Mouse (Mus musculus) lung, embryonic 14.5 days (tissue): ENCODE measurements around the gene Dnajc13. TPM values are rescaled to one million over a fixed set of nuclear protein-coding genes. Genes with fewer than 3 reads are reported as not detected.

ENCODE experiments used
- ATAC-seq: fragments of 200-750 bp; cut with Nextera tagmentation; 2 replicates; pipeline ENCODE4 v1.8.0; 2017; ENCODE audit warnings: mild to moderate bottlenecking, moderate TSS enrichment, moderate library complexity; ENCODE audit not compliant: insufficient read depth
- DNase-seq: peaks from one replicate; pipeline ENCODE4 v3.0.0-alpha.2; 2015
- H3K27ac ChIP-seq: fragments of 300-500 bp; sonication (generic); 2 replicates; pipeline ENCODE4 v1.5.1; 2014; ENCODE audit warnings: low read depth, mild to moderate bottlenecking, moderate library complexity
- H3K27me3 ChIP-seq: fragments of 300-500 bp; sonication (generic); 2 replicates; pipeline ENCODE4 v1.6.1; 2014; ENCODE audit warnings: low read length, control low read depth; ENCODE audit not compliant: insufficient read depth
- H3K36me3 ChIP-seq: fragments of 300-500 bp; sonication (generic); 2 replicates; pipeline ENCODE4 v1.6.1; 2014; ENCODE audit warnings: control low read depth; ENCODE audit not compliant: insufficient read depth
- H3K4me1 ChIP-seq: fragments of 300-500 bp; sonication (generic); 2 replicates; pipeline ENCODE4 v1.6.1; 2014; ENCODE audit warnings: antibody characterized with exemption, control low read depth; ENCODE audit not compliant: insufficient read depth
- H3K4me2 ChIP-seq: fragments of 300-500 bp; sonication (generic); 2 replicates; pipeline ENCODE4 v1.6.1; 2014; ENCODE audit warnings: mild to moderate bottlenecking
- H3K4me3 ChIP-seq: fragments of 300-500 bp; sonication (generic); 2 replicates; pipeline ENCODE4 v1.5.1; 2014; ENCODE audit warnings: low read depth, low read length
- H3K9ac ChIP-seq: fragments of 300-500 bp; sonication (generic); 2 replicates; pipeline ENCODE4 v1.6.1; 2014
- H3K9me3 ChIP-seq: fragments of 300-500 bp; sonication (generic); 2 replicates; pipeline ENCODE4 v1.6.1; 2016; ENCODE audit warnings: low read depth, low read length, control low read depth
- CTCF ChIP-seq: IDR thresholded peaks from 2 replicates; pipeline ENCODE4 v1.5.1; 2016; ENCODE audit warnings: antibody characterized with exemption, low read depth
- WGBS: fragments of 180-500 bp; shearing (Covaris S2); extraction: QIAGEN DNeasy Blood & Tissue Kit; methylation state at CpG from one replicate; pipeline ENCODE4 v1.1.7; 2014; 5-methylcytosine and 5-hydroxymethylcytosine counted together
- polyA plus RNA-seq: library from polyadenylated mRNA; unstranded; fragments of >200 nt; fragmentation: Nextera tagmentation; extraction: Ambion mirVana; gene quantifications from 2 replicates; pipeline ENCODE4 v1.2.1, GENCODE M21; 2014

The Dnajc13 gene
- polyA plus RNA-seq, 1 experiment from 2014 or later: 25.0 TPM

DNA sequence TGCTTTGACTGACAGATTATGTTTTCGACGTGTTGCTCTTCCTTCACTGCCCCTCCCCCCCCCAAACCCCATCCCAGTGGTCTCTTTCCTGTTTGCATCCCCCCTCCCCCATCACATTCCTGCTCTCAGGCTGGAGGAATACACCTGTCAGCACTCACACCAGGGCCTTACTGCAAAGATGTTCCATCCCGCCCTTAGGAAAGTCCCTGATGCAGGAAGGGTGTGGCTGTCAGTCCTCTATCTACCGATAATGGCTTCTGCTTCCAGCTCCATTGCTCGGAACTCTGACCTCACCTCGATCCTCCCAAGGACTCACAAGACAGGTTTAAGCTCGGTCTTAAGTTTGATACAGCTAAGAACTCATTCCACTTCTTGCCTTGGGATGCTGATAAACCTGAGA lies 116.0 kb downstream of the Dnajc13 start:
- no peak for TF ChIP-seq CTCF
- H3K27ac ChIP-seq: no peak overlapping the region
- no peaks in the 10 kb centered on the region for H3K4me1 ChIP-seq
- H3K4me3 ChIP-seq: no peak overlapping the region
- DNase-seq (no peak), ATAC-seq (no peak)
- H3K9me3 ChIP-seq: no peaks in the 10 kb centered on the region
- no peaks in the 10 kb centered on the region for H3K27me3 ChIP-seq
- no peak overlapping the region for H3K4me2 ChIP-seq
- H3K36me3 ChIP-seq: peaks cover 8% of the 10 kb centered on the region
- no peak overlapping the region for H3K9ac ChIP-seq
- 70% methylated on average over 7 of the region's 7 CpGs for WGBS

DNA sequence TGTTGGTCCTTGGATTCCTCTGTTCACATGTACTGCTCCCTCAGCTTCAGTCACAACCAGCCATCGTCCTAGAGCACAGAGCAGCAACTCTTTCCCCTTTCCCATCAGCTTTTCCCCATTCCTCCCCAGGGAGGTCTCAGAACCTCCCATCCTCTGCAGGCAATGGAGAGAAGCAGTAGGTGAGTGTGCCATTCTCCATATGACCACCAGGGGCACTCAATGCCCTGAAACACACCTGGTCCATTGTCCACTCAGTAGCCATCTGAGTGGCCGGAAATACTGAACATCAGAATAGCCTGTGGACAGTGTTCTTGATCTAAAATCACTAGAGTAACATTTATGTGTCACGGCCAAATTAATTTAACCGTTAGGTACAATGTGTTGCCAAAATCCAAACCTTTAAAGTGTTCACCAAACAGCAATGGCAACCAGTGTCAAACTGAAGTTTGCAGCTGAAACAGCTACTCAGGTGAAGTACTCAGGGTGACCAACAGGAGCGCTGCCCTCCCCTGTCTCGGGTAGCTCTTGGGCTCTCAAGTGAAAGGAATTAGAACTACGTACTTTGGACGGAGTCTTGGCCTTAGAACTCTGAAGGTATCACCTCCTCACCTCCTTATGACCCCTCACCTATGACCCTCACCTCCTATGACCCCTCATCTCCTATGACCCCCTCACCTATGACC lies 118.3 kb downstream of the Dnajc13 start:
- Histone ChIP-seq H3K27me3 (no peaks in the 10 kb centered on the region), H3K9me3 (no peaks in the 10 kb centered on the region), H3K36me3 (no peaks in the 10 kb centered on the region), H3K9ac (no peak overlapping the region), H3K27ac (no peak overlapping the region), H3K4me1 (no peaks in the 10 kb centered on the region), H3K4me3 (no peak overlapping the region), H3K4me2 (no peak overlapping the region)
- ATAC-seq (no peak), DNase-seq (no peak)
- TF ChIP-seq CTCF: peak; percentile 61
- 83% methylated on average over 8 of the region's 8 CpGs for WGBS

DNA sequence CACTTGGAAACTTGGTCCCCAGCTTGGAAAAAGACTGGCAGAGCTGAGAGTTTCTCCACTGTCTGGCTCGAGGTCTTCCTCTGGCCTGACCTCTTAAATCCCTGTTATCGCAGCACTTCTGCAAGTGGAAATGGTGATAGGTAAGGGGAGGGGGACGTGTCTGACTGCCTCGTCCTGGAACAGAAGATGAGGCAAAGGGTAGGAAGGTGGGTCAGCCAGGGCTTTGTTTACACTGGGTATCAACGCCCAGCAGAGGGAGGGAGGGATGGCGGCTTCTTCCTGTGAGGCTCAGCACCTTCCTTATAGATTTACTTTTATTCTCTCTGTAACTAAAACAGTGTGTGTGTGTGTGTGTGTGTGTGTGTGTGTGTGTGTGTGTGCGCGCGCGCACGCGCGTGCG lies 119.9 kb downstream of the Dnajc13 start:
- Histone ChIP-seq H3K9ac (no peak overlapping the region), H3K4me2 (no peak overlapping the region), H3K27ac (no peak overlapping the region), H3K4me1 (no peaks in the 10 kb centered on the region), H3K9me3 (no peaks in the 10 kb centered on the region), H3K27me3 (no peaks in the 10 kb centered on the region), H3K36me3 (no peaks in the 10 kb centered on the region), H3K4me3 (no peak overlapping the region)
- no peak for TF ChIP-seq CTCF
- ATAC-seq (no peak), DNase-seq (no peak)
- 65% methylated on average over 14 of the region's 14 CpGs for WGBS

DNA sequence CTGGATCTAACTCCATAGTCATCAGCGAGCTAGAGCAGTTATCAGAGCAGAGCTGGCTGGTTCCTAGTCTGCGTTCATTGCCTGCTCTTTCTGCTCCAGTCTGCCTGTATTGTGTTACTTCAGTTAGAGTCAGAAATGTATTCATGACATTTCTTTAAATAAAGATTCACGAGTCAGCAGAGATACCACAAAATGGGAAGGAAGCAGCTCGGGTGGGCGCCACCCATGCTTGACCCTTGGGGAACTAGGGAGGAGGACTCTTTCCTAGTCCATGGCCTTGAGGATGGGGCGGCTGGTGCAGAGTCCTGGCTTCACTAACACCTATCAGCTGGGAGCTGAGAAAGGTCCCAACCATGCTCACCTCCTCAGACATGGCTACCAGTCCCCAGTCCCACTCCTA lies 122.4 kb downstream of the Dnajc13 start:
- no peaks in the 10 kb centered on the region for H3K27me3 ChIP-seq
- DNase-seq (no peak), ATAC-seq (no peak)
- no peaks in the 10 kb centered on the region for H3K9me3 ChIP-seq
- no peaks in the 10 kb centered on the region for H3K4me1 ChIP-seq
- no peak overlapping the region for H3K27ac ChIP-seq
- no peak for TF ChIP-seq CTCF
- no peak overlapping the region for H3K4me3 ChIP-seq
- no peak overlapping the region for H3K4me2 ChIP-seq
- no peaks in the 10 kb centered on the region for H3K36me3 ChIP-seq
- WGBS: 75% methylated on average over 6 of the region's 6 CpGs
- no peak overlapping the region for H3K9ac ChIP-seq

DNA sequence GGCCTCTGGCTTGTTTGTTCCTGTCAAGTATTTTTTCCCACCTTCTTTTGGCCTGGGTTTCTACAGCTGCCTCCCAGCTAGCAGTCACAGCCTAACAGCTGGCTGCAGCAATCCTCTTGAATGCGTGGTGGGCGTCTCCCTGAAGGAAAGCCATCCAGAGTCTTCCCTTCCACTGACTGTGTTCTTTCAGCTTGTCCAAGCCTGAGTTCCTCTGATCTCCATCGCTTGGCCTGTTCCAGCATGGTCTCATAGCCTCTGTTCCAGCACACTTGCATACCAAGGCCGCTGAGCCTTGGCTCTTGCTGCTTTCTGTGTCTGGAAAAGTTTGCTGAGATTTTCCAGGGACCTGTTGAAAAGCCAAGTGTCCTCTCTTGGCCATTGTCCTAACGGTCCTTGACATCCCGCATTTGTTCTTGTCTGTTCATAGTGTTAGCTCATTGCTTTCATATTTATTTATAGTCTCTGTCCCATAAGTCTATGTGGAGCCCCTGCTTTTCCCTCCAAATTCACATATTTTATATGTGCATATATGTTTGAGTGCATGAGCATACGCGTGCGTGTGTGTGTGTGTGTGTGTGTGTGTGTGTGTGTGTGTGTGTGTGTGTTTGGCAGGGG lies 132.5 kb downstream of the Dnajc13 start:
- H3K27ac ChIP-seq: no peak overlapping the region
- H3K27me3 ChIP-seq: no peaks in the 10 kb centered on the region
- no peak overlapping the region for H3K4me2 ChIP-seq
- H3K9ac ChIP-seq: no peak overlapping the region
- no peak for TF ChIP-seq CTCF
- H3K36me3 ChIP-seq: no peaks in the 10 kb centered on the region
- DNase-seq (no peak), ATAC-seq (no peak; the same call in 1 of the 2 replicates)
- no peak overlapping the region for H3K4me3 ChIP-seq
- no peaks in the 10 kb centered on the region for H3K4me1 ChIP-seq
- no peaks in the 10 kb centered on the region for H3K9me3 ChIP-seq
- 83% methylated on average over 9 of the region's 9 CpGs for WGBS

DNA sequence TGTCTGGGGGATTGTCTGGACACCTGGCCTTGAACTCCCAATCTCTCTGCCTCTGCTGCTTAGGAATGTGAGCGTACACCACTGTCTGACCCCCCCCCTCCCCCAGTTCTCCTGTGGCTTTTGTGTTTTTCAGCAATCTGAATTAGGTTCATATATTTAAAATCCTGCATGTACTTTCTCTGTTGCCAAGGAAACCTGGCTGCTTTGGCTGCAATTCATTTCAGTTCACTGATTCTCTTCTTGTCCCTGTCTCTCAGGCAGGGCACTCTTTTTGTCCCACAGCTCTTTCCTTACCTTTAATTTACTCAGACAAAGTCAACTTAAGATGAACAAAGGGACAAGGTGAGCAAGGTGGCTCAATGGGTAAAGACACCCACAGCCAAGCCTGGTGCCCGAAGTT lies 134.6 kb downstream of the Dnajc13 start:
- WGBS: 57% methylated on average over 2 of the region's 2 CpGs
- ATAC-seq (no peak), DNase-seq (no peak)
- no peak overlapping the region for H3K4me2 ChIP-seq
- no peaks in the 10 kb centered on the region for H3K27me3 ChIP-seq
- no peaks in the 10 kb centered on the region for H3K9me3 ChIP-seq
- H3K27ac ChIP-seq: no peak overlapping the region
- H3K4me3 ChIP-seq: no peak overlapping the region
- H3K4me1 ChIP-seq: no peaks in the 10 kb centered on the region
- TF ChIP-seq CTCF: no peak
- no peak overlapping the region for H3K9ac ChIP-seq
- H3K36me3 ChIP-seq: no peaks in the 10 kb centered on the region

DNA sequence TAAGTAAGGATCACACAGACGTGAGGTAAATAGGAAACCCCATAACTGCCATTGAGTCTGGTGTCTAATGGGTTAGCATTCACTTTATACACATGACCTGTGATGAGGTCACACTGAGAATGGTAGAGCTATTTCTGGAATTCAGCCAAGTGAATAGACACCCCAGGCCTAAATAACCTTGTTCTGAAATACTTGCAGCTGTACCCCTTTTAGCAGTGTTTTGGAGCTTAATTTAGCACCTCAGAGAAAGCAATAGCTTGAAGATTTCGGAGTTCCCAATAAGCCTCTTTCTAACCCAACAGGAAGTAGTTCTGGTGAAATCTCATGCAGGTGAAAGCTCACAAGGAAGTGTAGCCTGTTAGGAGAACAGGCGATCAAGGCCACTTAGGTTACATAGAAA lies 135.9 kb downstream of the Dnajc13 start, which contains the start of gene Ackr4:
Gene Ackr4, minus strand, starts transcription at position 101 of the 400 bp plus-strand sequence.
- WGBS: 77% methylated on average over 3 of the region's 3 CpGs
- Histone ChIP-seq H3K27ac (no peak within 1 kb of the TSS), H3K4me1 (no peaks in the 10 kb centered on the region), H3K27me3 (no peaks in the 10 kb centered on the region), H3K4me3 (no peak within 1 kb of the TSS), H3K9ac (no peak within 1 kb of the TSS), H3K9me3 (no peaks in the 10 kb centered on the region), H3K36me3 (no peaks in the 10 kb centered on the region), H3K4me2 (no peak within 1 kb of the TSS)
- ATAC-seq: no peak
- no peak for TF ChIP-seq CTCF
- no peak for DNase-seq
